Mouse (Mus musculus): Measurements from ENCODE around the gene Tbx3.

Gene Tbx3

GRCm38 (mm10) chr5:119709826-119710559 is 39.5 kb downstream of the Tbx3 start:
- DNase-seq, result no peak

- peak; percentile 55 for DNase-seq
Observed at GRCm38 (mm10) chr5:119710756-119711155, 40.3 kb downstream of the Tbx3 start.

GRCm38 (mm10) chr5:119711626-119712025 is 41.2 kb downstream of the Tbx3 start:
- no peak for DNase-seq

- peak; percentile 87 for DNase-seq
Observed at GRCm38 (mm10) chr5:119712679-119713246, 42.3 kb downstream of the Tbx3 start.

GRCm38 (mm10) chr5:119720471-119721265 is 50.2 kb downstream of the Tbx3 start:
- DNase-seq, result no peak

- no peak for DNase-seq
Observed at GRCm38 (mm10) chr5:119732978-119733377, 62.5 kb downstream of the Tbx3 start.

Data from embryo, embryonic 11 days (tissue).